Mouse (Mus musculus): ENCODE results near the gene 5730596B20Rik. TPM values are rescaled to one million over a fixed set of nuclear protein-coding genes. Genes with fewer than 3 reads are reported as not detected.
A peak's percentile ranks its signal among the peaks of the same experiment; 100 is the strongest.

5730596B20Rik gene
- polyA plus RNA-seq (2014; fragmentation: Nextera tagmentation; extraction: Ambion mirVana) = 0.45 and 0.57 TPM in 2 replicates

GRCm38 (mm10) chr6:52177061-52177735 lies at the start of gene 5730596B20Rik:
5730596B20Rik (plus strand) TSS chr6:52177498.
- no peak for ATAC-seq (replicated peaks; ENCODE audit: insufficient number of reproducible peaks, low FRiP score, low TSS enrichment)
- Histone ChIP-seq H3K36me3 (ENCODE audit: control insufficient read depth, insufficient read depth, low read length) (no peaks in the 10 kb centered on the region), H3K4me2 (peak within 1 kb of the TSS; percentile 45), H3K4me1 (ENCODE audit: control insufficient read depth, insufficient read depth, low read length) (no peaks in the 10 kb centered on the region), H3K9me3 (replicated peaks; ENCODE audit: control insufficient read depth, low read length) (no peaks in the 10 kb centered on the region), H3K9ac (ENCODE audit: low read depth, low read length) (peak within 1 kb of the TSS; percentile 60; the same call in 1 of the 2 replicates), H3K27ac (ENCODE audit: low read depth, low read length) (peak within 1 kb of the TSS; percentile 25; the same call in 1 of the 2 replicates), H3K4me3 (ENCODE audit: low read depth, low read length) (peak within 1 kb of the TSS; percentile 38), H3K27me3 (ENCODE audit: control insufficient read depth, insufficient read depth, low read length) (peaks cover 92% of the 10 kb centered on the region)
- under 1% methylated on average over 36 of the region's 36 CpGs for WGBS (ENCODE audit: insufficient replicate concordance)

- no peak overlapping the region for H3K9ac ChIP-seq (ENCODE audit: low read depth, low read length)
- no peak overlapping the region for H3K4me2 ChIP-seq
- no peaks in the 10 kb centered on the region for H3K4me1 ChIP-seq (ENCODE audit: control insufficient read depth, insufficient read depth, low read length)
- no peak overlapping the region for H3K27ac ChIP-seq (ENCODE audit: low read depth, low read length)
- H3K27me3 ChIP-seq (ENCODE audit: control insufficient read depth, insufficient read depth, low read length) = peaks cover 8% of the 10 kb centered on the region
- no peak for ATAC-seq (replicated peaks; ENCODE audit: insufficient number of reproducible peaks, low FRiP score, low TSS enrichment)
- H3K9me3 ChIP-seq (replicated peaks; ENCODE audit: control insufficient read depth, low read length) = no peaks in the 10 kb centered on the region
- WGBS (ENCODE audit: insufficient replicate concordance) = 70% methylated on average over 9 of the region's 9 CpGs
- no peak overlapping the region for H3K4me3 ChIP-seq (ENCODE audit: low read depth, low read length)
- no peaks in the 10 kb centered on the region for H3K36me3 ChIP-seq (ENCODE audit: control insufficient read depth, insufficient read depth, low read length)
These were observed 39.3 kb upstream of the 5730596B20Rik start for GRCm38 (mm10) chr6:52137841-52138535.

- Histone ChIP-seq H3K4me2 (no peak overlapping the region), H3K27ac (ENCODE audit: low read depth, low read length) (no peak overlapping the region), H3K4me1 (ENCODE audit: control insufficient read depth, insufficient read depth, low read length) (no peaks in the 10 kb centered on the region), H3K27me3 (ENCODE audit: control insufficient read depth, insufficient read depth, low read length) (peaks cover 4% of the 10 kb centered on the region; the same call in 1 of the 2 replicates), H3K36me3 (ENCODE audit: control insufficient read depth, insufficient read depth, low read length) (no peaks in the 10 kb centered on the region), H3K4me3 (ENCODE audit: low read depth, low read length) (no peak overlapping the region), H3K9ac (ENCODE audit: low read depth, low read length) (no peak overlapping the region), H3K9me3 (replicated peaks; ENCODE audit: control insufficient read depth, low read length) (no peaks in the 10 kb centered on the region)
- WGBS (ENCODE audit: insufficient replicate concordance) = 65% methylated on average over 10 of the region's 10 CpGs
- ATAC-seq (replicated peaks; ENCODE audit: insufficient number of reproducible peaks, low FRiP score, low TSS enrichment) = no peak
These were observed 38.7 kb upstream of the 5730596B20Rik start for GRCm38 (mm10) chr6:52138576-52138975.

GRCm38 (mm10) chr6:52139115-52139514 lies 38.2 kb upstream of the 5730596B20Rik start:
- no peak overlapping the region for H3K4me3 ChIP-seq (ENCODE audit: low read depth, low read length)
- H3K27ac ChIP-seq (ENCODE audit: low read depth, low read length) = no peak overlapping the region
- H3K4me2 ChIP-seq = no peak overlapping the region
- H3K9ac ChIP-seq (ENCODE audit: low read depth, low read length) = no peak overlapping the region
- no peaks in the 10 kb centered on the region for H3K27me3 ChIP-seq (ENCODE audit: control insufficient read depth, insufficient read depth, low read length)
- no peaks in the 10 kb centered on the region for H3K36me3 ChIP-seq (ENCODE audit: control insufficient read depth, insufficient read depth, low read length)
- H3K9me3 ChIP-seq (replicated peaks; ENCODE audit: control insufficient read depth, low read length) = no peaks in the 10 kb centered on the region
- ATAC-seq (replicated peaks; ENCODE audit: insufficient number of reproducible peaks, low FRiP score, low TSS enrichment) = no peak
- WGBS (ENCODE audit: insufficient replicate concordance) = 84% methylated on average over 5 of the region's 5 CpGs
- H3K4me1 ChIP-seq (ENCODE audit: control insufficient read depth, insufficient read depth, low read length) = no peaks in the 10 kb centered on the region

- Histone ChIP-seq H3K27me3 (ENCODE audit: control insufficient read depth, insufficient read depth, low read length) (peaks cover 77% of the 10 kb centered on the region), H3K4me2 (no peak overlapping the region), H3K4me3 (ENCODE audit: low read depth, low read length) (no peak overlapping the region), H3K27ac (ENCODE audit: low read depth, low read length) (no peak overlapping the region), H3K36me3 (ENCODE audit: control insufficient read depth, insufficient read depth, low read length) (no peaks in the 10 kb centered on the region), H3K9ac (ENCODE audit: low read depth, low read length) (no peak overlapping the region), H3K4me1 (ENCODE audit: control insufficient read depth, insufficient read depth, low read length) (no peaks in the 10 kb centered on the region), H3K9me3 (replicated peaks; ENCODE audit: control insufficient read depth, low read length) (no peaks in the 10 kb centered on the region)
- no peak for ATAC-seq (replicated peaks; ENCODE audit: insufficient number of reproducible peaks, low FRiP score, low TSS enrichment)
- WGBS (ENCODE audit: insufficient replicate concordance) = 5% methylated on average over 16 of the region's 16 CpGs
These were observed 26.8 kb upstream of the 5730596B20Rik start for GRCm38 (mm10) chr6:52150401-52150966.

- Histone ChIP-seq H3K4me2 (no peak overlapping the region), H3K9me3 (replicated peaks; ENCODE audit: control insufficient read depth, low read length) (no peaks in the 10 kb centered on the region), H3K27ac (ENCODE audit: low read depth, low read length) (no peak overlapping the region), H3K36me3 (ENCODE audit: control insufficient read depth, insufficient read depth, low read length) (no peaks in the 10 kb centered on the region), H3K27me3 (ENCODE audit: control insufficient read depth, insufficient read depth, low read length) (peaks cover 83% of the 10 kb centered on the region), H3K4me3 (ENCODE audit: low read depth, low read length) (no peak overlapping the region), H3K4me1 (ENCODE audit: control insufficient read depth, insufficient read depth, low read length) (no peaks in the 10 kb centered on the region), H3K9ac (ENCODE audit: low read depth, low read length) (no peak overlapping the region)
- 16% methylated on average over 4 of the region's 4 CpGs for WGBS (ENCODE audit: insufficient replicate concordance)
- ATAC-seq (replicated peaks; ENCODE audit: insufficient number of reproducible peaks, low FRiP score, low TSS enrichment) = no peak
These were observed 25.7 kb upstream of the 5730596B20Rik start for GRCm38 (mm10) chr6:52151571-52151970.

- Histone ChIP-seq H3K4me3 (ENCODE audit: low read depth, low read length) (no peak overlapping the region), H3K36me3 (ENCODE audit: control insufficient read depth, insufficient read depth, low read length) (no peaks in the 10 kb centered on the region), H3K4me2 (no peak overlapping the region), H3K4me1 (ENCODE audit: control insufficient read depth, insufficient read depth, low read length) (no peaks in the 10 kb centered on the region), H3K9me3 (replicated peaks; ENCODE audit: control insufficient read depth, low read length) (no peaks in the 10 kb centered on the region), H3K27ac (ENCODE audit: low read depth, low read length) (no peak overlapping the region), H3K27me3 (ENCODE audit: control insufficient read depth, insufficient read depth, low read length) (peaks cover 83% of the 10 kb centered on the region), H3K9ac (ENCODE audit: low read depth, low read length) (no peak overlapping the region)
- ATAC-seq (replicated peaks; ENCODE audit: insufficient number of reproducible peaks, low FRiP score, low TSS enrichment) = no peak
- 14% methylated on average over 16 of the region's 16 CpGs for WGBS (ENCODE audit: insufficient replicate concordance)
These were observed 24.8 kb upstream of the 5730596B20Rik start for GRCm38 (mm10) chr6:52152226-52153193.

- WGBS (ENCODE audit: insufficient replicate concordance) = 3% methylated on average over 6 of the region's 6 CpGs
- no peak for ATAC-seq (replicated peaks; ENCODE audit: insufficient number of reproducible peaks, low FRiP score, low TSS enrichment)
- H3K9ac ChIP-seq (ENCODE audit: low read depth, low read length) = no peak overlapping the region
- H3K4me3 ChIP-seq (ENCODE audit: low read depth, low read length) = no peak overlapping the region
- H3K27me3 ChIP-seq (ENCODE audit: control insufficient read depth, insufficient read depth, low read length) = peaks cover 84% of the 10 kb centered on the region
- H3K4me2 ChIP-seq = no peak overlapping the region
- no peaks in the 10 kb centered on the region for H3K4me1 ChIP-seq (ENCODE audit: control insufficient read depth, insufficient read depth, low read length)
- H3K27ac ChIP-seq (ENCODE audit: low read depth, low read length) = no peak overlapping the region
- no peaks in the 10 kb centered on the region for H3K36me3 ChIP-seq (ENCODE audit: control insufficient read depth, insufficient read depth, low read length)
- H3K9me3 ChIP-seq (replicated peaks; ENCODE audit: control insufficient read depth, low read length) = no peaks in the 10 kb centered on the region
These were observed 24.0 kb upstream of the 5730596B20Rik start for GRCm38 (mm10) chr6:52153270-52153669.
